Mouse (Mus musculus): ENCODE measurements at regions not wholly inside any gene's neighbourhood (a gene's known extent, or its start where the extent isn't known, plus 50 kb on each side); places are given as distances from the start of the nearest gene placed in this dataset.
A peak's percentile ranks its signal among the peaks of the same experiment; 100 is the strongest.

DNA sequence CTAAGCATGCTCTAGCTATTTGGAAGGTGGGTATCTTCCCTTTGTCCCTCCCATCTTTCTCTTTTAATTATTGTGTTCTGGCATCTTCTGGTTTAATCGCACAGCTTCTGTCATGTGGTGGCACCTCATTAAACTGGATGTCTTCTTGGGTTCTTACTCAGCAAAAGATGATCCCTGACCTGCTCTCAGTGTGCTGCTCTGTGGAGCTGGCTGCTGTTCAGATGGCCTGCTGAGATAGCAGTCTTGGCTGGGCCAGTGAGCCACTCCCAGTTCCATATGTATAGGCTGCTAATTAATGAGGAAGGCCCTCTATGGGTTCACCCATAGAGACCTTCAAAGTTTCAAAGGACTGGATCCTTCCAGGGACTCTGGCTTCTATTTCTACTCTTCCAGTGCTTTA is 213.9 kb upstream of the Mki67 start:
- no peak overlapping the region for H3K4me3 ChIP-seq (ENCODE audit: low read depth, low read length)
- no peak for DNase-seq (ENCODE audit: low spot score, missing footprints)

DNA sequence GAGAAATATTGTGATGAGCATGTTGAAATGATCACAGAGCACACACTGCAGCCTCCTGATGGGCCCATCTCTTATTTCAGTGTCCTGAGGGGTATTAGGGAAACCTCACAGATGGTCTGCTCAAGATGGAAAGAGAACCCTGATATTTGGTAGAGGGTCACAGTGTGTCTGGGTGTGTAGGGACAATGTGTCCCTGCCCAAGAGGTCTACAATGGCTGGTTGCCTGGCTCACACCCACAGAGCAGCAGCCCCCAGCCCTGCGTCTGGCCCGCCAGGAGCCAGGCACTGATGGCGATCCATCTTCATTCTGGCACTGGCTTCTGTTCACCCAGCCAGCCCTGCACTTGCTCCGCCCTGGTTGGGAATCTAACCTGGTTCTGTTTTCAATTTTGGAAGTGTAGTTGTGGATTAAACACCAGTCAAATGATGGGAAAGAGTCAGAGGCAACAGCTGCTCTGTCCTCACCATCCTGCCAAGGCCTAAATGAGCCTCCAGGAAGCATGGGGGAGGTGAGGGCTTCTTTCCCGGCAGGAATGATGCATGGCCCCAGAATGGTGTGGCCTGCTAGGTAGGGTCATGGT is 216.5 kb upstream of the Mki67 start:
- Histone ChIP-seq H3K27ac (ENCODE audit: low read depth, low read length) (no peak overlapping the region), H3K4me1 (ENCODE audit: control insufficient read depth, insufficient read depth, low read length) (no peaks in the 10 kb centered on the region), H3K27me3 (ENCODE audit: control insufficient read depth, insufficient read depth, low read length) (no peaks in the 10 kb centered on the region), H3K9me3 (ENCODE audit: control insufficient read depth, low read length) (no peaks in the 10 kb centered on the region), H3K4me2 (no peak overlapping the region), H3K4me3 (ENCODE audit: low read depth, low read length) (no peak overlapping the region), H3K9ac (ENCODE audit: low read length) (no peak overlapping the region), H3K36me3 (ENCODE audit: control insufficient read depth, insufficient read depth, low read length) (no peaks in the 10 kb centered on the region)
- ATAC-seq (ENCODE audit: low FRiP score) (no peak), DNase-seq (ENCODE audit: low spot score, missing footprints) (no peak)
- 88% methylated on average over 5 of the region's 5 CpGs for WGBS

More for the DNA sequence above, 213.9 kb upstream of the Mki67 start:
- H3K9me3 ChIP-seq (ENCODE audit: control insufficient read depth, low read length), result no peaks in the 10 kb centered on the region
- WGBS, result 100% methylated on average over 1 of the region's 1 CpGs
- H3K27ac ChIP-seq (ENCODE audit: low read depth, low read length), result no peak overlapping the region
- no peak for ATAC-seq (ENCODE audit: low FRiP score)
- H3K4me2 ChIP-seq, result no peak overlapping the region
- H3K4me1 ChIP-seq (ENCODE audit: control insufficient read depth, insufficient read depth, low read length), result no peaks in the 10 kb centered on the region
- H3K27me3 ChIP-seq (ENCODE audit: control insufficient read depth, insufficient read depth, low read length), result no peaks in the 10 kb centered on the region
- H3K9ac ChIP-seq (ENCODE audit: low read length), result no peak overlapping the region
- no peaks in the 10 kb centered on the region for H3K36me3 ChIP-seq (ENCODE audit: control insufficient read depth, insufficient read depth, low read length)

GRCm38 (mm10) chr7:135935180-135935579 is 219.0 kb upstream of the Mki67 start:
- Histone ChIP-seq H3K9me3 (ENCODE audit: control insufficient read depth, low read length) (no peaks in the 10 kb centered on the region), H3K4me2 (no peak overlapping the region), H3K36me3 (ENCODE audit: control insufficient read depth, insufficient read depth, low read length) (no peaks in the 10 kb centered on the region), H3K9ac (ENCODE audit: low read length) (no peak overlapping the region), H3K4me3 (ENCODE audit: low read depth, low read length) (no peak overlapping the region), H3K27me3 (ENCODE audit: control insufficient read depth, insufficient read depth, low read length) (no peaks in the 10 kb centered on the region), H3K27ac (ENCODE audit: low read depth, low read length) (no peak overlapping the region), H3K4me1 (ENCODE audit: control insufficient read depth, insufficient read depth, low read length) (no peaks in the 10 kb centered on the region)
- WGBS, result 73% methylated on average over 1 of the region's 1 CpGs
- DNase-seq (ENCODE audit: low spot score, missing footprints) (no peak), ATAC-seq (ENCODE audit: low FRiP score) (no peak)

GRCm38 (mm10) chr7:135937465-135937864 is 221.3 kb upstream of the Mki67 start:
- H3K9me3 ChIP-seq (ENCODE audit: control insufficient read depth, low read length), result no peaks in the 10 kb centered on the region
- no peak for ATAC-seq (ENCODE audit: low FRiP score)
- H3K27ac ChIP-seq (ENCODE audit: low read depth, low read length), result no peak overlapping the region
- H3K4me3 ChIP-seq (ENCODE audit: low read depth, low read length), result no peak overlapping the region
- H3K4me2 ChIP-seq, result no peak overlapping the region
- no peaks in the 10 kb centered on the region for H3K27me3 ChIP-seq (ENCODE audit: control insufficient read depth, insufficient read depth, low read length)
- H3K4me1 ChIP-seq (ENCODE audit: control insufficient read depth, insufficient read depth, low read length), result no peaks in the 10 kb centered on the region
- no peak for DNase-seq (ENCODE audit: low spot score, missing footprints)
- H3K36me3 ChIP-seq (ENCODE audit: control insufficient read depth, insufficient read depth, low read length), result no peaks in the 10 kb centered on the region
- H3K9ac ChIP-seq (ENCODE audit: low read length), result no peak overlapping the region
- 96% methylated on average over 3 of the region's 3 CpGs for WGBS

DNA sequence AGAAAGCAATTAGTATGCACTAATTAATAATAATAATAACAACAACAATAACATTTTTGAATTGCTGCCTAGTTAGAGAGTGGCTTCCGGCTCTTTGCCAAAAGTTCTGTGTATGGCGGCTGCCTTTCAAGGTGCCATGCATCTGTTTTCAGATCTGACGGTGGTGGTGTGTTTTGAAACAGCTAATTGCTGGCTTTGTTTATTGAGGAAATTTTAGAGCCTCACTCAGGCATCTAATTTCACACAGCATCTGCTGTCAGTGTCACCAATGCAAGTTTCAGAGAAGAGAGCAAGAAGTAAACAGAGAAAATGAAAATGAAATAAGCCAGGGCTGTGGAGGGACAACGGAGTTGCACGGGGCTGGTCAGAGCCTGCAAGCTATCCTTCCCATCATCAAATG is 223.2 kb upstream of the Mki67 start:
- DNase-seq (ENCODE audit: low spot score, missing footprints), result no peak
- H3K27ac ChIP-seq (ENCODE audit: low read depth, low read length), result no peak overlapping the region
- no peaks in the 10 kb centered on the region for H3K9me3 ChIP-seq (ENCODE audit: control insufficient read depth, low read length)
- H3K4me3 ChIP-seq (ENCODE audit: low read depth, low read length), result no peak overlapping the region
- H3K27me3 ChIP-seq (ENCODE audit: control insufficient read depth, insufficient read depth, low read length), result no peaks in the 10 kb centered on the region
- no peak overlapping the region for H3K4me2 ChIP-seq
- no peak overlapping the region for H3K9ac ChIP-seq (ENCODE audit: low read length)
- H3K36me3 ChIP-seq (ENCODE audit: control insufficient read depth, insufficient read depth, low read length), result no peaks in the 10 kb centered on the region
- H3K4me1 ChIP-seq (ENCODE audit: control insufficient read depth, insufficient read depth, low read length), result no peaks in the 10 kb centered on the region
- WGBS, result 92% methylated on average over 5 of the region's 5 CpGs
- ATAC-seq (ENCODE audit: low FRiP score), result no peak

DNA sequence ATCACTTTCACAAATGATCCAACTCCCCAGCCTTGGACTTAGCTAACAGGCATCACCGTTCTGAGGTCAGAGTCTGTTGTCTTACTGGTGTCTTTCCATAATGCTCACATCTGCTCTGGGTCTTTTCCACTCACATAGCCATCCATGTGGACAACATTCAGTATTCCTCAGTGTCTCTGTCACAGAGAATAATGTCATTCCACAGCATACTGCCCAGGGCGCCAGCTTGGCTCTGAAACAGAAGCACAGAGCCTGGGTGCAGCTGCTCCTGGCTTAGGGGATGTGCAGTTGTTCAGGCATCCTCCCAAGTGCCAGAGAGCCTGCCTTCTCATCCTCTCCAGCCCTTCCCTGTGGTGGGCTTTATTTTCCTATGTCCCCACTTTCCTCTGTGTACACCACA is 226.7 kb upstream of the Mki67 start:
- H3K4me2 ChIP-seq, result no peak overlapping the region
- H3K27me3 ChIP-seq (ENCODE audit: control insufficient read depth, insufficient read depth, low read length), result no peaks in the 10 kb centered on the region
- WGBS, result 91% methylated on average over 2 of the region's 2 CpGs
- no peaks in the 10 kb centered on the region for H3K9me3 ChIP-seq (ENCODE audit: control insufficient read depth, low read length)
- no peak overlapping the region for H3K4me3 ChIP-seq (ENCODE audit: low read depth, low read length)
- no peaks in the 10 kb centered on the region for H3K36me3 ChIP-seq (ENCODE audit: control insufficient read depth, insufficient read depth, low read length)
- H3K27ac ChIP-seq (ENCODE audit: low read depth, low read length), result no peak overlapping the region
- H3K9ac ChIP-seq (ENCODE audit: low read length), result no peak overlapping the region
- ATAC-seq (ENCODE audit: low FRiP score), result no peak
- no peak for DNase-seq (ENCODE audit: low spot score, missing footprints)
- H3K4me1 ChIP-seq (ENCODE audit: control insufficient read depth, insufficient read depth, low read length), result no peaks in the 10 kb centered on the region

GRCm38 (mm10) chr7:135946071-135946646 is 230.0 kb upstream of the Mki67 start:
- no peaks in the 10 kb centered on the region for H3K4me1 ChIP-seq (ENCODE audit: control insufficient read depth, insufficient read depth, low read length)
- H3K9me3 ChIP-seq (ENCODE audit: control insufficient read depth, low read length), result no peaks in the 10 kb centered on the region
- no peaks in the 10 kb centered on the region for H3K36me3 ChIP-seq (ENCODE audit: control insufficient read depth, insufficient read depth, low read length)
- 81% methylated on average over 5 of the region's 5 CpGs for WGBS
- no peak for ATAC-seq (ENCODE audit: low FRiP score)
- H3K9ac ChIP-seq (ENCODE audit: low read length), result no peak overlapping the region
- H3K4me2 ChIP-seq, result no peak overlapping the region
- no peak for DNase-seq (ENCODE audit: low spot score, missing footprints)
- no peaks in the 10 kb centered on the region for H3K27me3 ChIP-seq (ENCODE audit: control insufficient read depth, insufficient read depth, low read length)
- H3K27ac ChIP-seq (ENCODE audit: low read depth, low read length), result no peak overlapping the region
- no peak overlapping the region for H3K4me3 ChIP-seq (ENCODE audit: low read depth, low read length)

DNA sequence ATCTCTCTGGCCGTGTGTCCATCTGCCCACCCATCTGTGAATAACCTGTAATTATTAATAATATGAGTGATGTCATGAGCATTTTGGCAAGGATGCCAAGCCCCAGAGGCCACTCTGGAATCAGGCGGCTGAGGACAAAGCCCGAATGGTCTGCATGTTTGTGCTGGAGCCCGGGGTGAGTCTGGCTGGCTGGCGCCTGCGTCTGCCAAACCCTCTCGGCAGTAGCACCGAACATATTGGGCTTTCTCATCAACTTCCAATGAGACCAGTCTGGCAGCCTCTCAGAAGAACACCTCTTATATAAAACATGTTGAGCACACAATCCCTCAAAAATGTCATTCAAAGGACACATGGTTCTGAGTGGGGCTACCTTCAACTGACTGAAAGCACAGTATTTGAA is 244.9 kb upstream of the Mki67 start:
- no peak overlapping the region for H3K4me2 ChIP-seq
- DNase-seq (ENCODE audit: low spot score, missing footprints) (no peak), ATAC-seq (ENCODE audit: low FRiP score) (no peak)
- no peaks in the 10 kb centered on the region for H3K36me3 ChIP-seq (ENCODE audit: control insufficient read depth, insufficient read depth, low read length)
- H3K9me3 ChIP-seq (ENCODE audit: control insufficient read depth, low read length), result no peaks in the 10 kb centered on the region
- no peak overlapping the region for H3K27ac ChIP-seq (ENCODE audit: low read depth, low read length)
- H3K9ac ChIP-seq (ENCODE audit: low read length), result no peak overlapping the region
- H3K4me1 ChIP-seq (ENCODE audit: control insufficient read depth, insufficient read depth, low read length), result peaks cover 7% of the 10 kb centered on the region
- H3K27me3 ChIP-seq (ENCODE audit: control insufficient read depth, insufficient read depth, low read length), result no peaks in the 10 kb centered on the region
- WGBS, result 88% methylated on average over 8 of the region's 8 CpGs
- no peak overlapping the region for H3K4me3 ChIP-seq (ENCODE audit: low read depth, low read length)

- Histone ChIP-seq H3K9ac (ENCODE audit: low read length) (no peak overlapping the region), H3K4me3 (ENCODE audit: low read depth, low read length) (no peak overlapping the region), H3K27me3 (ENCODE audit: control insufficient read depth, insufficient read depth, low read length) (no peaks in the 10 kb centered on the region), H3K36me3 (ENCODE audit: control insufficient read depth, insufficient read depth, low read length) (no peaks in the 10 kb centered on the region), H3K9me3 (ENCODE audit: control insufficient read depth, low read length) (no peaks in the 10 kb centered on the region), H3K27ac (ENCODE audit: low read depth, low read length) (no peak overlapping the region), H3K4me2 (no peak overlapping the region), H3K4me1 (ENCODE audit: control insufficient read depth, insufficient read depth, low read length) (peaks cover 9% of the 10 kb centered on the region)
- WGBS, result 34% methylated on average over 6 of the region's 6 CpGs
- peak; percentile 72 for ATAC-seq (ENCODE audit: low FRiP score)
- DNase-seq (ENCODE audit: low spot score, missing footprints), result peak; percentile 84
These were observed 249.4 kb upstream of the Mki67 start for GRCm38 (mm10) chr7:135965528-135965927.
